Mouse (Mus musculus) embryo, embryonic 9.5 days (tissue): ENCODE measurements around the gene Gpr179.

ENCODE experiments used
- DNase-seq: peaks from one replicate; pipeline ENCODE4 v3.0.0-alpha.2; 2017; ENCODE audit errors: extremely low spot score

Gene Gpr179

DNA sequence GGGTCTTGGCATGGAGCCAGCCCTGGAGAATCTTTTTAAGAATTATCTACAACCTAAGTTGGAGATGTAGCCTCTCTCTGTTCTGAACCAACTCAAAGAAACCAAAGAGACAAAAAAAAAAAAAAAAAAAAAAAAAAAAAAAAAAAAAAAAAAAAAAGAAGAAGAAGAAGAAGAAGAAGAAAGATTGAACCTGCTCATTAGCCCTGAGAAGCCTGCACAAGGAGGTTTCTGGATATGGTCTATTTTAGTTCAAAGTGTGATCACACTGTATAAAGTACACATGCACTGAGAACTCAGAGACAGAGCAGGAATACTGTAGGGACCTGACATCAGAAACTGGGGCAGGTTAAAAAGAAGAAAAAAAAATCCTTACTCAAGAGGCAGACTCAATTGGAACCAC lies 64.2 kb downstream of the Gpr179 start:
- no peak for DNase-seq

DNA sequence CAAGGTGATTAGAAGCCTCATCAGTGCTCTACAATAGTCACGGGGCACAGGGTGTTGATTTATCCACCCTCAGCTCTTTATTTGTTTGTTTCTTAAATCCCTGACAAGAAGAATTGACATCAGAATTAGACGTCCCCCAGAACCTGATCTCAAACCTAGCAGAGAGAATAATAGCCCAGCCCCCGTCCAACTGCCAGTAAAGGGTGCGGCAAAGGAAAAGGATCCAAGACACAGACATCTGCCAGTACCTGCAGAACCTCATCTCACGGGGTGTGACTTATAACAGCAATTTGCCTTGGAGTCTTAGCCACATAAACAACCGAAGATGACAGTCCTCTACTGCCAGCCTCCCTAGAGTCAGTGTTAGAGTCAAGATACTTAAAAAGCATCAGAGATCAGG lies 64.9 kb downstream of the Gpr179 start:
- DNase-seq = no peak

- DNase-seq = no peak
These were observed 65.8 kb downstream of the Gpr179 start for GRCm38 (mm10) chr11:97285852-97286775.

DNA sequence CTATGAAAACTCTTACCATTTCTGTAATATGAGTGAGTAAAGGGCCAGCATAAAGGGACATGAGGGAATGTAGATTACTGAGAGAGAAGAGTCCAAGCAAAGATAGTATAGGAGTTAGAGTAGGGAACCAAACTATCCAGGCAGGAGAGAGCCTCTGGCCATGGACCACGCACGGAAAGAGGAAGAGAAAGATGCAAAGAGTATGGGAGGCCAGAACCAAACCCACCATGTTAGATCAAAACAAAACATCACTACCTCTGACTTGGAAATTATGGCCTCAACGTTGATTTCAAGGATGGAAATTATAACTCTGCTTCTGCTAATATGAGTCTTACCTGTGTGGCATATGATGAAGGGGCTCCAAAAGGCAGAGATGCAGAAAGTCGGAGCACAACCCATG lies 67.0 kb downstream of the Gpr179 start:
- no peak for DNase-seq

DNA sequence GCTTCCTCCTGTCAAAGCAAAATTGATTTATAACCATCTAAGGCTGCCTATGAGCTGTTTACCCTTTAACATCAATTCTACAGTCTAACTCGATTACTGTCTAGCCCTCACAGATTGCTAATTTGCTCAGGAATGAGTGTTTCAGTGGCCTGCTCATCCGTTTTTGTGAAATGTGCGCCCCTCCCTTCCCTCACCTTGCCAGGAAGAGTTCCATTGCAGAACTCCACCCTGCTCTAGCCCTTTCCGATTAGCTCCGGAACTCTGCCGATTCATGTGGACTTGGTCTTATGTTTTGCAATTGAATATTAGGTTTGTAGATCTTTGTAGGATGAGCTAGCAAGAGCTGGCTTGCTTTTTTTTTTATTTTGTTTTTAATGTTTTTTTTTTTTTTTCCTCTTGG lies 69.7 kb downstream of the Gpr179 start:
- DNase-seq = no peak
